Mouse (Mus musculus) olfactory bulb, adult 2 months (tissue): Measurements from ENCODE around the gene Wscd1.

Experiments
- CTCF ChIP-seq: fragments of 200-500 bp; IDR thresholded peaks from 2 replicates; pipeline ENCODE4 v1.5.1; 2012; ENCODE audit warnings: low read depth, mild to moderate bottlenecking, low read length, moderate library complexity; ENCODE audit not compliant: insufficient read depth
- POLR2A ChIP-seq: fragments of 200-500 bp; IDR thresholded peaks from 2 replicates; pipeline ENCODE4 v1.6.1; 2012; ENCODE audit warnings: mild to moderate bottlenecking, low read depth, low read length, moderate library complexity; ENCODE audit not compliant: insufficient read depth

GRCm38 (mm10) chr11:71767726-71768125 is 18.0 kb downstream of the Wscd1 start:
- TF ChIP-seq POLR2A (no peak), CTCF (no peak)
